Mouse (Mus musculus) heart, adult 10 weeks (tissue): Measurements from ENCODE around the gene Rgma. TPM values are rescaled to one million over a fixed set of nuclear protein-coding genes. Genes with fewer than 3 reads are reported as not detected.

Experiments used
- polyA plus RNA-seq: library from polyadenylated mRNA; stranded (reverse); fragments of 350-450 nt; fragmentation: Illumina TruSeq; extraction: RNeasy Lipid Tissue Mini Kit (QIAGEN cat#74804); gene quantifications from one replicate; pipeline ENCODE4 v1.2.3, GENCODE M21; 2014; ENCODE audit warnings: low read depth, low replicate concordance

The Rgma gene
- polyA plus RNA-seq: 21.9 TPM

GRCm38 (mm10) chr7:73375257-73376100, at the start of gene Rgma:
TSS of gene Rgma (plus strand) at chr7:73375509.

Other genes with a start within 250 kb of the Rgma start
- 24.4 TPM for gene Chd2, start 166.3 kb downstream of the Rgma start, polyA plus RNA-seq